Mouse (Mus musculus) intestine, embryonic 15.5 days (tissue): ENCODE results near the gene Psmb6. TPM values are rescaled to one million over a fixed set of nuclear protein-coding genes. Genes with fewer than 3 reads are reported as not detected.

ENCODE experiments used
- polyA plus RNA-seq: library from polyadenylated mRNA; unstranded; fragments of >200 nt; fragmentation: Nextera tagmentation; extraction: Ambion mirVana; gene quantifications from 2 replicates; pipeline ENCODE4 v1.2.1, GENCODE M21; 2015

The Psmb6 gene
- polyA plus RNA-seq, 1 experiment from 2014 or later = 646 TPM

Other genes starting within 250 kb of the Psmb6 start
- not detected in 2 replicates for gene Alox12e, start 202.7 kb upstream of the Psmb6 start, polyA plus RNA-seq
- gene Alox15, start 173.3 kb upstream of the Psmb6 start, polyA plus RNA-seq = 0.67 and 0.78 TPM in 2 replicates
- gene Pelp1, start 115.3 kb upstream of the Psmb6 start, polyA plus RNA-seq = 31.9 and 32.6 TPM in 2 replicates
- 13.2 and 15.4 TPM in 2 replicates for gene Arrb2, start 92.7 kb upstream of the Psmb6 start, polyA plus RNA-seq
- 39.9 and 42.4 TPM in 2 replicates for gene Med11, start 73.4 kb upstream of the Psmb6 start, polyA plus RNA-seq
- 0.78 and 1.2 TPM in 2 replicates for gene Zmynd15, start 65.9 kb upstream of the Psmb6 start, polyA plus RNA-seq
- 8.6 and 10.4 TPM in 2 replicates for gene Cxcl16, start 65.4 kb upstream of the Psmb6 start, polyA plus RNA-seq
- gene Tm4sf5, start 20.1 kb upstream of the Psmb6 start, polyA plus RNA-seq = 179 and 192 TPM in 2 replicates
- gene Vmo1, start 10.8 kb upstream of the Psmb6 start, polyA plus RNA-seq = 0.60 and 0.80 TPM in 2 replicates
- 1.5 and 2.2 TPM in 2 replicates for gene Gltpd2, start 6.2 kb upstream of the Psmb6 start, polyA plus RNA-seq
- gene Gm40193, start 7.6 kb downstream of the Psmb6 start, polyA plus RNA-seq = not detected in 2 replicates
- gene Pld2, start 14.7 kb downstream of the Psmb6 start, polyA plus RNA-seq = 10.3 and 11.0 TPM in 2 replicates
- gene Mink1, start 37.5 kb downstream of the Psmb6 start, polyA plus RNA-seq = 11.8 and 12.7 TPM in 2 replicates
- gene 4930544D05Rik, start 90.5 kb downstream of the Psmb6 start, polyA plus RNA-seq = not detected in 2 replicates
- not detected in 2 replicates for gene Chrne, start 93.8 kb downstream of the Psmb6 start, polyA plus RNA-seq
- 0.21 and 0.24 TPM in 2 replicates for gene Gp1ba, start 113.8 kb downstream of the Psmb6 start, polyA plus RNA-seq
- gene Rnf167, start 121.9 kb downstream of the Psmb6 start, polyA plus RNA-seq = 106 and 107 TPM in 2 replicates
- gene Slc25a11, start 122.1 kb downstream of the Psmb6 start, polyA plus RNA-seq = 171 and 180 TPM in 2 replicates
- 2,127 and 2,325 TPM in 2 replicates for gene Pfn1, start 129.3 kb downstream of the Psmb6 start, polyA plus RNA-seq
- gene Eno3, start 131.8 kb downstream of the Psmb6 start, polyA plus RNA-seq = 12.1 and 15.6 TPM in 2 replicates
- gene Spag7, start 144.0 kb downstream of the Psmb6 start, polyA plus RNA-seq = 132 and 154 TPM in 2 replicates
- gene Camta2, start 162.7 kb downstream of the Psmb6 start, polyA plus RNA-seq = 12.1 and 13.5 TPM in 2 replicates
- gene Inca1, start 174.8 kb downstream of the Psmb6 start, polyA plus RNA-seq = 1.4 and 1.5 TPM in 2 replicates
- 4.4 TPM in 2 replicates for gene Kif1c, start 175.2 kb downstream of the Psmb6 start, polyA plus RNA-seq
- gene Zfp3, start 238.8 kb downstream of the Psmb6 start, polyA plus RNA-seq = 5.3 and 6.2 TPM in 2 replicates